Mouse (Mus musculus) megakaryocyte-erythroid progenitor cell, adult 5-6 weeks (primary cell): ENCODE data around the gene Ephb2. TPM values are rescaled to one million over a fixed set of nuclear protein-coding genes. Genes with fewer than 3 reads are reported as not detected.

Experiments used
- ATAC-seq: replicated peaks from 2 replicates; pipeline ENCODE4 v1.8.0; 2016; ENCODE audit warnings: mild to moderate bottlenecking, inconsistent platforms; ENCODE audit not compliant: severe bottlenecking, poor library complexity, low FRiP score, low TSS enrichment
- total RNA-seq, 2 experiments: library from RNA; stranded (forward) in 1 of 2; stranded (reverse) in 1 of 2; fragments of 200-1000, 215-1000 nt in 1 of 2; fragments of >200 nt in 1 of 2; fragmentation: Nextera tagmentation in 1 of 2; gene quantifications; 2 replicates each; pipeline ENCODE4 v1.2.3; 2014 to 2017

Ephb2 gene
- total RNA-seq, 2 experiments from 2014 or later, result 0.56 TPM; not detected in 1

GRCm38 (mm10) chr4:136775903-136776302, 59.9 kb downstream of the Ephb2 start:
- no peak for ATAC-seq

- ATAC-seq, result no peak
Measured at GRCm38 (mm10) chr4:136774201-136774600, 61.6 kb downstream of the Ephb2 start.

GRCm38 (mm10) chr4:136772952-136773584, 62.7 kb downstream of the Ephb2 start:
- no peak for ATAC-seq

- no peak for ATAC-seq
Measured at GRCm38 (mm10) chr4:136772318-136772717, 63.5 kb downstream of the Ephb2 start.

- ATAC-seq, result peak; percentile 67
Measured at GRCm38 (mm10) chr4:136770718-136771117, 65.1 kb downstream of the Ephb2 start.

- ATAC-seq, result no peak
Measured at GRCm38 (mm10) chr4:136768499-136768898, 67.3 kb downstream of the Ephb2 start.

DNA sequence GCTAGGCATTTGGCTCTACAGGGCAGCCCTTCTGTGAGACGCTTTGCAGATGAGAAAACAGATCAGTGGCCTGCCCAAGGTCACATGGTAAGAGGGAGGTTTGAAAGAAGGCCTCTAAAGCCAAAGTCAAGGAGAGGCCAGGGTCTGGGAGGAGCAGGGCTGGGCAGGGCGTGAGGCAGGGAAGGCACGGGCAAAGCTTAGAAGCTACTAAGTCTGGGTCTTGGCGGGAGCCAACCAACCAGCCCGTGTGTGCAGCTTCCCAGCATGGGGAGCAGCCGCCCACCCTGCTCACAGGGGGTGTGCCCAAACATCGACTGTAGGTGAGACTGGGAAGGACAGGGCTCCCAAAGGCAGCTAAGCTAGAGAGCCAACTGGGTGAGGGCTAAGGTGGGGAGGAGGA, 70.7 kb downstream of the Ephb2 start:
- no peak for ATAC-seq

- ATAC-seq, result no peak
Measured at GRCm38 (mm10) chr4:136763349-136763748, 72.4 kb downstream of the Ephb2 start.

DNA sequence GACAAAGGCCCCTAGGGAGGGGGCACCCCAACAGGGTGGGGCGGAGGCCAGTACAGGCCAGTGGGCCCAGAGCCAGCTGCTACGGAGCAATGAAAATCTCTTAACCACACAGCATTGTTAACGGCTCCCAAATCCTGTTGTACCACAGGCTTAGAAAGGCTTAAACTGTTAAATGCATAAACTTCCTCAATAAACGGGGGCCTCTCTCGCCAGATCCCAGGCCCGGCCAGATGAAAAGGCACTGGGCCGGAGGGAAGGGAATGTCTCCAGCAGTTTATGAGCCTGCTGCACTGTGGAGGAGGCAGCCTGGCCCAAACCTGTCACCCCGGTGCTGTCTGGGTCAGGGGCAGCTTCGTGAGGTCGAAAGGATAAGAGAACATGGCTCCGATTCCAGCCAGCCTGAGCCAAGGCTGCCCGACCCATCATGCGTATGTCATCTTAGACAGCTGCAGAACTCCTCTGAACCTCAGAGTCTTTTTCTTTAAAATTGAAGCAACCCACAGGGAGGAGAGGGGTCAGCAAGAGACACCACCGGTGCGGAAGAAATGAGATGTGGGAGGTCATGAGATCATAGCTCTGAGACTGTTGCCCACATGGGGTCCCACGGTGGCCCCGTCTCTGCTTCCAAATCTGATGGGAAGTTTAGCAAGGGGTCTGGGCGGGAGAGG, 73.9 kb downstream of the Ephb2 start:
- ATAC-seq, result no peak

GRCm38 (mm10) chr4:136760882-136761281, 74.9 kb downstream of the Ephb2 start:
- ATAC-seq, result no peak

- no peak for ATAC-seq
Measured at GRCm38 (mm10) chr4:136757096-136757495, 78.7 kb downstream of the Ephb2 start.

- ATAC-seq, result no peak
Measured at GRCm38 (mm10) chr4:136756486-136756885, 79.3 kb downstream of the Ephb2 start.

DNA sequence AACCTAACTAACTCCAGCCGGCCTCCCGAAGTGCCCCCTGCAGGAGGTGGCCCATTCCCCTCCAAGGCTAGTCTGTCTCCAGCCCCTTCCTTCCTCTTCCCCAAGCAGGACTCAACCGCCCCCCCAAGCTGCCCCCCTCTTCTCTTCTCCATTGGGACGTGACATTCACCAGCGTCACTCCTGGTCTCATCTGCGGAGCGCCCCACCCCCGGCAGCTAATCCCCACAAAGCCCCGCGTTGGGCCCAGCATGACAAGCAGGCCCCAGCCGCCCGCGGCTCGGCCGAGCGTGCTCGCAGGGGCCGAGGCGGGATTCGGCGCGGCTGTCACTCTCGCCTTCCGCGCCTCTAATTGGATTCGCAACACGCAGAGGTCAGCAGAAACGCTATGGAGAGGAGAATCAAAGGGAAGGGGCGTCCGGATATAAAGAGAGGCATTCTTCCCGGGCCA, 80.4 kb downstream of the Ephb2 start:
- ATAC-seq, result 0 out of 2 replicates have a peak, but pooled peaks have one; percentile 25

- no peak for ATAC-seq
Measured at GRCm38 (mm10) chr4:136754256-136754655, 81.5 kb downstream of the Ephb2 start.

DNA sequence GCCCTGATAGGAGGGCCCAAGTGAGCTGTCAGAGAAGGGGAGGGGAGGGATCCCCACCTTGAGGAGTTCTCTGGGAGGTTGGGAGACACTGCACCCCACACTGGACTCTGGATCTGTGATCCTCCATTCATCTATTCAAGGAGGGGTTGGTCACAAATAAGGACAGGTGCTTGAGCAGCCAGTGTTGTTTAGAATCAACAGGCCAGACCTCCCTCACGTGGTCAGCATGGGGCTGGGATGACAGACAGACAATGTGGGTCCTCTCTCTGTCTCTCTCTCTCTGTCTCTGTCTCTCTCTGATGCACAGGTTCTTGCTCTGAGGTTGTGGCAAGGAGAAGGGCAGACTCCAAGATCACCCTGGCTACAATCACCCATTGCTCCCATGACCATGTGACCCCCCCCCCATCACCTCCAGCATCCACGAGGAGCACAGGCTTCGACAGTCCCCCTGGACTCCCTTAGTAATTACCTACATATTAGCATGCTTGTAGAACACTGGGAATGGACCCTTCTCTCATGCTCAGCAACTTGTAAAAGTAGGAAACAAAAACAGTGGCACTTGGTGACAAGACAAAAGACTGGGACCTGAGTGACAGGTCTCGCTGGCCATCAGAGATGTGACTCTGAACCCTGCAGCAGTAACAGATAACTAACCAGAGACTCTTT, 84.3 kb downstream of the Ephb2 start:
- ATAC-seq, result no peak

DNA sequence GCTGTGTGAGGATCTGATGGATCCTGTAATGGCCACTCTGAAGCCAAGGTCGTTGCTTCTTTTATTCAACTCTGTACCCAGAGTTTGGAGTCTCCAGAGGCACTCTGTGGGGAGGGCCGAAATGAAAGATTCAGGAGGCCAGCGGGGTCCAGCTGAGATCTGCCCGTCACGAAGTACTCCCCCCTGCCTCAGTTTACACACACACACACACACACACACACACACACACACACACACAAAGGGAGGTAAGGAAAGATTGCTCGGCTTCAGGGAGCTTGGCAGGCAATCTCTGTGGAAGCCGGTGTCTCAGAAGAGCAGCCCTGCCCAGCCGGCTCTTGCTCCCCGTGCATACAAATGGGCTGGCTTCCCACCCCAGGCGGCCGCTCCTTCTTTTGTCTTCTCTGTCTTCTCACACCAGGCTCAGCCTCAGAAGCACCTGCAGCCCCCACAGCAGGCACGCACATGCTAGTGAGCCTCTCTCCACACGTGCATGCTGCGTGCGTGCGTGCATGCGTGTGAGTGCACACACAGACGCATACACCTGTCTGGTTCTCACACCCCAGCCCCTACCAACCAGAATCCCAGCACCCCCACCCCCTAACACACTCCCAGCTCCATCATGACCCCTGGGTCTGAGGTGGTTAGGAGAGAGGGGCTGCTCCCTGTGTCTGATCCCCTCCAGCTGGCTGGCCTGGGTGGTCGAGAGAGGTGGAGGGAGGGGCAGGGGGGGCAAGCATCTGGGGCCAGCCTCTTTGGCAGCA, 85.0 kb downstream of the Ephb2 start:
- ATAC-seq, result no peak

- no peak for ATAC-seq
Measured at GRCm38 (mm10) chr4:136749851-136750577, 85.8 kb downstream of the Ephb2 start.

GRCm38 (mm10) chr4:136749431-136749830, 86.4 kb downstream of the Ephb2 start:
- no peak for ATAC-seq

GRCm38 (mm10) chr4:136748842-136749392, 86.9 kb downstream of the Ephb2 start:
- no peak for ATAC-seq
